Mouse (Mus musculus): ENCODE measurements around the gene Snx3.

- TF ChIP-seq CTCF (conservative IDR thresholded peaks at IDR 0.05; ENCODE audit: low read length) = no peak
- no peak for TF ChIP-seq NANOG (IDR thresholded peaks at IDR 0.05; ENCODE audit: borderline replicate concordance, low read length)
- TF ChIP-seq POU5F1 (IDR thresholded peaks at IDR 0.05; ENCODE audit: borderline replicate concordance, low read length) = no peak
These were observed 9.6 kb upstream of the Snx3 start for GRCm38 (mm10) chr10:42492027-42492771.
